Mouse (Mus musculus) T-helper 1 cell (primary cell): ENCODE results near the gene Frmpd1.

ENCODE experiments used
- in situ Hi-C: fragments of 300-600 bp; cut with MboI, MseI; formaldehyde crosslinking; loops from one replicate; pipeline ENCODE4 v1.15.1; 2025; ENCODE audit warnings: high pct_unique_total_duplicates

The Frmpd1 gene

GRCm38 (mm10) chr4:45238260-45238659 is 53.6 kb downstream of the Frmpd1 start:
- in situ Hi-C loops: no loop called here

GRCm38 (mm10) chr4:45241330-45241729 is 56.7 kb downstream of the Frmpd1 start:
- in situ Hi-C loops: no loop called here

- in situ Hi-C loops: no loop called here
Observed at GRCm38 (mm10) chr4:45242163-45242562, 57.5 kb downstream of the Frmpd1 start.

GRCm38 (mm10) chr4:45243211-45243902 is 58.7 kb downstream of the Frmpd1 start:
- in situ Hi-C loops: no loop called here

GRCm38 (mm10) chr4:45251265-45251664 is 66.6 kb downstream of the Frmpd1 start:
- in situ Hi-C loops: no loop called here

- in situ Hi-C loops: no loop called here
Observed at GRCm38 (mm10) chr4:45252861-45253262, 68.2 kb downstream of the Frmpd1 start.

GRCm38 (mm10) chr4:45253839-45254601 is 69.3 kb downstream of the Frmpd1 start:
- in situ Hi-C loops: no loop called here

GRCm38 (mm10) chr4:45259232-45259832 is 74.7 kb downstream of the Frmpd1 start:
- in situ Hi-C loops: no loop called here

- in situ Hi-C loops: no loop called here
Observed at GRCm38 (mm10) chr4:45261551-45261950, 76.9 kb downstream of the Frmpd1 start.

GRCm38 (mm10) chr4:45267883-45268282 is 83.2 kb downstream of the Frmpd1 start:
- in situ Hi-C loops: no loop called here

- in situ Hi-C loops: no loop called here
Observed at GRCm38 (mm10) chr4:45271041-45271452, 86.4 kb downstream of the Frmpd1 start.

- in situ Hi-C loops: no loop called here
Observed at GRCm38 (mm10) chr4:45275770-45276169, 91.1 kb downstream of the Frmpd1 start.

GRCm38 (mm10) chr4:45279292-45279691 is 94.6 kb downstream of the Frmpd1 start:
- in situ Hi-C loops: no loop called here

GRCm38 (mm10) chr4:45279981-45280548 is 95.4 kb downstream of the Frmpd1 start:
- in situ Hi-C loops: loop anchor here (5.0 to 10.0 kb wide), 2 partner anchors 173 to 265 kb away; partner anchors contain the start of genes Polr1e, Tomm5 and Zbtb5

GRCm38 (mm10) chr4:45286318-45286717 is 101.6 kb downstream of the Frmpd1 start:
- in situ Hi-C loops: loop anchor here (10.0 kb wide), 1 partner anchor 272 kb away; the partner anchor contains the start of genes Polr1e and Zbtb5

GRCm38 (mm10) chr4:45287906-45288305 is 103.2 kb downstream of the Frmpd1 start:
- in situ Hi-C loops: loop anchor here (10.0 kb wide), 1 partner anchor 273 kb away; the partner anchor contains the start of genes Polr1e and Zbtb5

- in situ Hi-C loops: no loop called here
Observed at GRCm38 (mm10) chr4:45296662-45297564, 112.2 kb downstream of the Frmpd1 start, which contains the start of gene Trmt10b. Trmt10b (plus strand) TSS chr4:45297127.

GRCm38 (mm10) chr4:45305536-45305935 is 120.9 kb downstream of the Frmpd1 start:
- in situ Hi-C loops: no loop called here

- in situ Hi-C loops: no loop called here
Observed at GRCm38 (mm10) chr4:45308046-45308445, 123.4 kb downstream of the Frmpd1 start.

GRCm38 (mm10) chr4:45308606-45309005 is 123.9 kb downstream of the Frmpd1 start:
- in situ Hi-C loops: no loop called here

- in situ Hi-C loops: no loop called here
Observed at GRCm38 (mm10) chr4:45311056-45311455, 126.4 kb downstream of the Frmpd1 start.
